Mouse (Mus musculus) neural tube, embryonic 13.5 days (tissue): ENCODE results near the gene Rbp7. TPM values are rescaled to one million over a fixed set of nuclear protein-coding genes. Genes with fewer than 3 reads are reported as not detected.
"Not testable (repeated sequence)": the region's sequence is repeated elsewhere in the genome, so short reads cannot be mapped to it uniquely, and the experiment has no call there.

Source experiments
- ATAC-seq: fragments of 200-750 bp; cut with Nextera tagmentation; 2 replicates; pipeline ENCODE4 v1.8.0; 2017; ENCODE audit warnings: low read depth, mild to moderate bottlenecking, moderate TSS enrichment, moderate library complexity
- H3K27ac ChIP-seq: fragments of 300-500 bp; sonication (generic); replicated peaks from 2 replicates; pipeline ENCODE4 v1.5.1; 2015; ENCODE audit warnings: moderate library complexity, mild to moderate bottlenecking, inconsistent platforms
- H3K27me3 ChIP-seq: fragments of 300-500 bp; sonication (generic); 2 replicates; pipeline ENCODE4 v1.6.1; 2015; ENCODE audit warnings: mild to moderate bottlenecking, inconsistent platforms
- H3K36me3 ChIP-seq: fragments of 300-500 bp; sonication (generic); 2 replicates; pipeline ENCODE4 v1.6.1; 2015; ENCODE audit warnings: mild to moderate bottlenecking, inconsistent platforms
- H3K4me1 ChIP-seq: fragments of 300-500 bp; sonication (generic); replicated peaks from 2 replicates; pipeline ENCODE4 v1.6.1; 2015; ENCODE audit warnings: inconsistent platforms
- H3K4me2 ChIP-seq: fragments of 300-500 bp; sonication (generic); 2 replicates; pipeline ENCODE4 v1.6.1; 2015; ENCODE audit warnings: inconsistent platforms, mild to moderate bottlenecking, moderate library complexity
- H3K4me3 ChIP-seq: fragments of 300-500 bp; sonication (generic); 2 replicates; pipeline ENCODE4 v1.5.1; 2015; ENCODE audit warnings: mild to moderate bottlenecking, inconsistent platforms
- H3K9ac ChIP-seq: fragments of 300-500 bp; sonication (generic); 2 replicates; pipeline ENCODE4 v1.6.1; 2015; ENCODE audit warnings: moderate library complexity, mild to moderate bottlenecking, inconsistent platforms
- H3K9me3 ChIP-seq: fragments of 300-500 bp; sonication (generic); 2 replicates; pipeline ENCODE4 v1.6.1; 2016; ENCODE audit warnings: inconsistent platforms
- WGBS: fragments of 180-500 bp; shearing (Covaris S2); methylation state at CpG from one replicate; pipeline ENCODE4 v1.1.7; 2015; 5-methylcytosine and 5-hydroxymethylcytosine counted together
- polyA plus RNA-seq: library from polyadenylated mRNA; unstranded; fragments of >200 nt; fragmentation: Nextera tagmentation; extraction: Ambion mirVana; gene quantifications from 2 replicates; pipeline ENCODE4 v1.2.1, GENCODE M21; 2015

Gene Rbp7
- polyA plus RNA-seq, 1 experiment from 2014 or later: not detected

GRCm38 (mm10) chr4:149450636-149451035, 4.1 kb downstream of the Rbp7 start:
- H3K36me3 ChIP-seq: no peaks in the 10 kb centered on the region

GRCm38 (mm10) chr4:149446309-149446708, 8.5 kb downstream of the Rbp7 start:
- Histone ChIP-seq H3K4me1 (peaks cover 21% of the 10 kb centered on the region), H3K9ac (peak overlapping the region; percentile 75), H3K9me3 (no peaks in the 10 kb centered on the region), H3K4me3 (no peak overlapping the region), H3K27ac (peak overlapping the region; percentile 97), H3K4me2 (peak overlapping the region; percentile 56), H3K27me3 (no peaks in the 10 kb centered on the region), H3K36me3 (no peaks in the 10 kb centered on the region)
- WGBS: 40% methylated on average over 1 of the region's 1 CpGs
- ATAC-seq: no peak

More at GRCm38 (mm10) chr4:149450636-149451035, 4.1 kb downstream of the Rbp7 start:
- no peaks in the 10 kb centered on the region for H3K9me3 ChIP-seq
- H3K4me1 ChIP-seq: peaks cover 8% of the 10 kb centered on the region
- 89% methylated on average over 3 of the region's 3 CpGs for whole genome bisulfite sequencing
- ATAC-seq: no peak
- H3K27ac ChIP-seq: no peak overlapping the region
- H3K27me3 ChIP-seq: no peaks in the 10 kb centered on the region
- H3K9ac ChIP-seq: no peak overlapping the region
- no peak overlapping the region for H3K4me2 ChIP-seq
- H3K4me3 ChIP-seq: no peak overlapping the region

GRCm38 (mm10) chr4:149445868-149446267, 8.9 kb downstream of the Rbp7 start:
- H3K9me3 ChIP-seq: no peaks in the 10 kb centered on the region

GRCm38 (mm10) chr4:149444964-149445701, 9.6 kb downstream of the Rbp7 start:
- H3K27me3 ChIP-seq: no peaks in the 10 kb centered on the region
- peak overlapping the region; percentile 75 for H3K9ac ChIP-seq
- peak overlapping the region; percentile 37 for H3K4me3 ChIP-seq
- WGBS: under 1% methylated on average over 36 of the region's 36 CpGs
- peak; percentile 98 for ATAC-seq
- peak overlapping the region; percentile 56 for H3K4me2 ChIP-seq
- no peaks in the 10 kb centered on the region for H3K36me3 ChIP-seq
- H3K4me1 ChIP-seq: peaks cover 21% of the 10 kb centered on the region
- H3K27ac ChIP-seq: peak overlapping the region; percentile 97
- H3K9me3 ChIP-seq: no peaks in the 10 kb centered on the region

More at GRCm38 (mm10) chr4:149445868-149446267, 8.9 kb downstream of the Rbp7 start:
- H3K4me2 ChIP-seq: peak overlapping the region; percentile 56
- H3K4me1 ChIP-seq: peaks cover 21% of the 10 kb centered on the region
- H3K27ac ChIP-seq: peak overlapping the region; percentile 97
- H3K27me3 ChIP-seq: no peaks in the 10 kb centered on the region
- H3K9ac ChIP-seq: peak overlapping the region; percentile 75
- H3K36me3 ChIP-seq: no peaks in the 10 kb centered on the region
- WGBS: 1% methylated on average over 11 of the region's 11 CpGs
- H3K4me3 ChIP-seq: peak overlapping the region; percentile 37
- peak; percentile 72 for ATAC-seq

DNA sequence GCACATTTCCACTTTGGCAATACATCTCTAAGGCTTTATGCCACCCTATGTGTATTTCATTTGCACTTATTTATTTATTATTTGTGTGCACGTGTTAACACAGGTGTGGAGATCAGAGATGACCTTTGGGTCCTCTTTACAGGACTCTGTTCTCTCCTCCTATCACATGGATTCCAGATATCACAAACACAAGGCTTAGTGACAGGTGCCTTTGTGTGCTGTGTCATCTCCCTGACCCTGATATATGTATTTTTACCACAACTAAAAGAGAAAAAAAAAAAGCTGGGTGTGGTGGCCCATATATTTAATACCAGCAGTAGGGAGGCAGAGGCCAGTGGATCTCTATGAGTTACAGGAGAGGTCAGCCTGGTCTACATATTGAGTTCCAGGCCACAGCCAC, 10.3 kb downstream of the Rbp7 start:
- Histone ChIP-seq H3K4me1 (peaks cover 21% of the 10 kb centered on the region), H3K9ac (peak overlapping the region; percentile 75)

DNA sequence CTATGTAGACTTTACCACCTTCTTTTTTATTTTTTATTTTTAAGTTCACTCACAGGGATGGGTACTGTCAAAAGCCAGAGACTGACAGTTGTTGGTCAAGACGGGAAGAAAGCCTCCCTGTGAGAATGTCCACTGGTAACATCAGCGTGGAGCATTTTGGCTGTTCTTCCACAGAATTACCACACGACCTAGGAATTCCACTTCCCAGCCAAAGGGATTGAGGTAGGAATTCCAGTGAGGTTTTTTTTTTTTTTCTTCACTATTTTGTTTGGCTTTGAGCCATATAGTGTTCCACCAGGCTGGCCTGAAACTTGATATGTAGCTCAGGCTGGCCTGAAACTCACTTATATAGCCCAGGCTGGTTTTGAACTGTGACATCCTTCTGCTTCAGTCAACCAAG, 12.3 kb downstream of the Rbp7 start:
- Histone ChIP-seq H3K27ac (no peak overlapping the region), H3K4me2 (no peak overlapping the region), H3K27me3 (no peaks in the 10 kb centered on the region), H3K9ac (no peak overlapping the region), H3K36me3 (no peaks in the 10 kb centered on the region), H3K4me1 (peaks cover 21% of the 10 kb centered on the region), H3K9me3 (no peaks in the 10 kb centered on the region), H3K4me3 (no peak overlapping the region)
- 71% methylated on average over 3 of the region's 3 CpGs for WGBS
- ATAC-seq: no peak

More for the DNA sequence above, 10.3 kb downstream of the Rbp7 start:
- peak overlapping the region; percentile 37; the same call in 1 of the 2 replicates for H3K4me3 ChIP-seq
- no peaks in the 10 kb centered on the region for H3K9me3 ChIP-seq
- H3K27me3 ChIP-seq: no peaks in the 10 kb centered on the region
- WGBS: 75% methylated on average over 1 of the region's 1 CpGs
- no peaks in the 10 kb centered on the region for H3K36me3 ChIP-seq
- peak overlapping the region; percentile 56 for H3K4me2 ChIP-seq
- H3K27ac ChIP-seq: peak overlapping the region; percentile 97
- ATAC-seq: no peak

- 48% methylated on average over 8 of the region's 8 CpGs for WGBS
- H3K27ac ChIP-seq: no peak overlapping the region
- ATAC-seq: no peak
- no peaks in the 10 kb centered on the region for H3K9me3 ChIP-seq
- H3K4me1 ChIP-seq: peaks cover 13% of the 10 kb centered on the region
- H3K4me3 ChIP-seq: no peak overlapping the region
- H3K36me3 ChIP-seq: no peaks in the 10 kb centered on the region
- no peak overlapping the region for H3K4me2 ChIP-seq
- H3K27me3 ChIP-seq: no peaks in the 10 kb centered on the region
- no peak overlapping the region for H3K9ac ChIP-seq
Measured at GRCm38 (mm10) chr4:149440576-149440975, 14.2 kb downstream of the Rbp7 start.

DNA sequence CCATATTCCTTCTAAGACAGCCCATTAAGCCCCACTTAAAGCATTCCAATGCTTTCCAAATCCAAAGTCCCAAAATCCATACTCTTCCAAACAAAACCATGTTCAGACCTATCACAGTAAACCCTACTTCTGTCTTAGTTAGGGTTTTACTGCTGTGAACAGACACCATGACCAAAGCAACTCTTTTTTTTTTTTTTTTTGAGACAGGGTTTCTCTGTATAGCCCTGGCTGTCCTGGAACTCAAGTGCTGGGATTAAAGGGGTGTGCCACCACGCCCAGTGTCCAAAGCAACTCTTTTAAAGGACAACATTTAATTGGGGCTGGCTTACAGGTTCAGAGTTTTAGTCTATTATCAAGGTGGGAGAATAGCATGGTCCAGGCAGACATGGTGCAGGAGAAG, 22.9 kb downstream of the Rbp7 start:
- not testable (repeated sequence) for H3K4me2 ChIP-seq, H3K9ac ChIP-seq, H3K36me3 ChIP-seq, H3K27me3 ChIP-seq, H3K4me3 ChIP-seq, ATAC-seq, H3K4me1 ChIP-seq, H3K27ac ChIP-seq, H3K9me3 ChIP-seq
- WGBS: 80% methylated on average over 1 of the region's 1 CpGs

DNA sequence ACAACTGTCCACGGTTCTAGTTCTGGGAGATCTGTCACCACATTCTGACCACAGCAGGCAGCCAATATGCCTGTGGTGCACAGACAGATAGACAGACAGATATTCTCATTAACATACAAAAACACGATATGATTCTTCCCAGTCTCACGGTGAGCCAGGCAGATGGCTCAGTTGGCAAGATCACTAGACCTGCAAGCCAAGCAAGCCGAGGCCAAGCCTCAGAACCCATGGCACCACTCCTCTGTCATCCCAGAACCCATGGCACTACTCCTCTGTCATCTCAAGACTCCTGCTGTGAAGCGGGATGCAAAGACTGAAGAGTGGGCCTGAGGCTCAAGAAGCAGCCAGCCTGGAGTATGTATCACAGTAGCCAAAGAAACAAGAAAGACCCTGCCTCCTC, 25.2 kb downstream of the Rbp7 start:
- WGBS: 87% methylated on average over 5 of the region's 5 CpGs

GRCm38 (mm10) chr4:149426325-149427199, 28.2 kb downstream of the Rbp7 start, which contains the start of gene Ube4b:
Gene Ube4b, minus strand, starts transcription at chr4:149426749.
- no peaks in the 10 kb centered on the region for H3K9me3 ChIP-seq
- H3K4me3 ChIP-seq: peak within 1 kb of the TSS; percentile 88
- H3K27ac ChIP-seq: peak within 1 kb of the TSS; percentile 99
- peak within 1 kb of the TSS; percentile 90 for H3K4me2 ChIP-seq
- H3K9ac ChIP-seq: peak within 1 kb of the TSS; percentile 96
- peaks cover 36% of the 10 kb centered on the region for H3K4me1 ChIP-seq
- ATAC-seq: peak; percentile 95
- WGBS: under 1% methylated on average over 47 of the region's 50 CpGs
- H3K36me3 ChIP-seq: no peaks in the 10 kb centered on the region
- H3K27me3 ChIP-seq: no peaks in the 10 kb centered on the region

More for the DNA sequence above, 25.2 kb downstream of the Rbp7 start:
- Histone ChIP-seq H3K9ac (no peak overlapping the region), H3K36me3 (no peaks in the 10 kb centered on the region), H3K27me3 (no peaks in the 10 kb centered on the region), H3K27ac (no peak overlapping the region), H3K4me2 (no peak overlapping the region), H3K4me3 (no peak overlapping the region), H3K9me3 (no peaks in the 10 kb centered on the region), H3K4me1 (peaks cover 9% of the 10 kb centered on the region; the same call in 1 of the 2 replicates)
- no peak for ATAC-seq

DNA sequence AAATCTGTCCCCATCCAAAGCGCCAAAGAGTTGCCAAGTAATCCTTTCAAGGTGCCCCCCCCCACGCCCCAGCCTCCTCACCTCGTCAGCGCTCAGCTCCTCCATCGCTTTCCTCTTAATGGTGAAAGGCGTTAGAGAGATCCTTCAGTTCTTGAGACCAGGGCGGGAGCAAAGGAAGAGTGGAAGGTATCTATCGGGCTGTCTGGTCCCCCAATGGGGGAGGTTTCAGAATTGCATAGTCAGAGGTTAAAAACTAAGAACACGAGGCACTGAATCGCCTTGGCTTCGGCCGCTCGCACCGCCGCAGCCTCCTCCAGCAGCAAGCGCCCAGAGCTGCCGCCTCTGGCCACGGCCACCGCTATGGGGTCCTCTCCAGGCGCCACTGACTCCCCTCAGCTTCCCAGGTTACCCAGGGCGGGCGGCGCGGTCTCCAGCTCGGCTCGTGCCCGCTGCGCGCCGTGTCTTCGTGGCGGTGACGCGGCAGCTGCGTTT, 28.9 kb downstream of the Rbp7 start:
- no peaks in the 10 kb centered on the region for H3K9me3 ChIP-seq
- peak overlapping the region; percentile 96 for H3K9ac ChIP-seq
- peaks cover 43% of the 10 kb centered on the region for H3K4me1 ChIP-seq
- no peaks in the 10 kb centered on the region for H3K36me3 ChIP-seq
- H3K27ac ChIP-seq: peak overlapping the region; percentile 99
- peak overlapping the region; percentile 90 for H3K4me2 ChIP-seq
- ATAC-seq: peak; percentile 83
- H3K27me3 ChIP-seq: no peaks in the 10 kb centered on the region
- under 1% methylated on average over 35 of the region's 35 CpGs for WGBS
- H3K4me3 ChIP-seq: peak overlapping the region; percentile 88

DNA sequence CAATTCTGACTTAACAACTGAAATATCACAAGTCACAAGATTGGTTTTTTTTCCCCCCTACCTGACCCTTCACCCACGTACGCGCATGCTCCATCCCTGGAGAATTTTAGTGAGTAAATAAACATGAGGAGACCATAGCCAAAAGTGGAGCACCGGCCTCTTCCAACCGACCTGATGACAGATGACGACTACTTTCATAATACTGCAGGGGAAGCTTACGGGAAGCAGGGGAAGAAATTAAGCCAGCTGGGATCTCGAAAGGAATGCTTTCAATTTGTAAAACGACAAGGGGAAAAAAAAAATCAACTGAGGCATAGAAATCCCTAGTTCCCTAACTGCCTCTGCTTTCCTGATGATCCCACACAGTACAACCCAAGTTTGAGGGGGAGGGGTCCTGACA, 30.0 kb downstream of the Rbp7 start:
- Histone ChIP-seq H3K27me3 (no peaks in the 10 kb centered on the region), H3K4me1 (peaks cover 53% of the 10 kb centered on the region), H3K9me3 (no peaks in the 10 kb centered on the region), H3K9ac (peak overlapping the region; percentile 96), H3K36me3 (no peaks in the 10 kb centered on the region), H3K4me3 (peak overlapping the region; percentile 88), H3K4me2 (peak overlapping the region; percentile 90), H3K27ac (peak overlapping the region; percentile 99)
- no peak for ATAC-seq
- WGBS: 2% methylated on average over 9 of the region's 9 CpGs
